Mouse (Mus musculus): Measurements from ENCODE around the gene Myod1. TPM values are rescaled to one million over a fixed set of nuclear protein-coding genes. Genes with fewer than 3 reads are reported as not detected.

Gene Myod1
- polyA plus RNA-seq, 1 experiment from 2014 or later = not detected

GRCm38 (mm10) chr7:46395571-46395970 is 19.3 kb downstream of the Myod1 start:
- DNase-seq (ENCODE audit: low spot score) (no peak), ATAC-seq (no peak)
- no peaks in the 10 kb centered on the region for H3K9me3 ChIP-seq (replicated peaks; ENCODE audit: control insufficient read depth, low read length)
- peaks cover 16% of the 10 kb centered on the region; the same call in 1 of the 2 replicates for H3K4me1 ChIP-seq (ENCODE audit: control insufficient read depth, insufficient read depth, low read length)
- 45% methylated on average over 6 of the region's 6 CpGs for WGBS
- H3K9ac ChIP-seq (ENCODE audit: low read length) = no peak overlapping the region
- peak overlapping the region; percentile 78 for H3K4me3 ChIP-seq (ENCODE audit: low read depth, low read length)
- peak overlapping the region; percentile 76 for H3K4me2 ChIP-seq (ENCODE audit: low read length)
- H3K27me3 ChIP-seq (replicated peaks; ENCODE audit: control insufficient read depth, insufficient read depth, low read length) = peaks cover 42% of the 10 kb centered on the region
- H3K27ac ChIP-seq (ENCODE audit: low read depth, low read length) = no peak overlapping the region
- H3K36me3 ChIP-seq (ENCODE audit: control insufficient read depth, insufficient read depth, low read length) = no peaks in the 10 kb centered on the region

GRCm38 (mm10) chr7:46396231-46396927 is 20.1 kb downstream of the Myod1 start, which contains the start of gene Kcnc1:
TSS of gene Kcnc1 (plus strand) at chr7:46396497.
- Histone ChIP-seq H3K27me3 (replicated peaks; ENCODE audit: control insufficient read depth, insufficient read depth, low read length) (peaks cover 42% of the 10 kb centered on the region), H3K4me1 (ENCODE audit: control insufficient read depth, insufficient read depth, low read length) (peaks cover 16% of the 10 kb centered on the region; the same call in 1 of the 2 replicates), H3K36me3 (ENCODE audit: control insufficient read depth, insufficient read depth, low read length) (no peaks in the 10 kb centered on the region), H3K27ac (ENCODE audit: low read depth, low read length) (peak within 1 kb of the TSS; percentile 75), H3K9me3 (replicated peaks; ENCODE audit: control insufficient read depth, low read length) (no peaks in the 10 kb centered on the region), H3K9ac (ENCODE audit: low read length) (peak within 1 kb of the TSS; percentile 87), H3K4me2 (ENCODE audit: low read length) (peak within 1 kb of the TSS; percentile 76), H3K4me3 (ENCODE audit: low read depth, low read length) (peak within 1 kb of the TSS; percentile 78)
- DNase-seq (ENCODE audit: low spot score) (peak; percentile 83), ATAC-seq (peak; percentile 69)
- WGBS = under 1% methylated on average over 55 of the region's 93 CpGs

GRCm38 (mm10) chr7:46396928-46397731 is 20.9 kb downstream of the Myod1 start:
- ATAC-seq (peak; percentile 68), DNase-seq (ENCODE audit: low spot score) (peak; percentile 63)
- H3K9me3 ChIP-seq (replicated peaks; ENCODE audit: control insufficient read depth, low read length) = no peaks in the 10 kb centered on the region
- H3K9ac ChIP-seq (ENCODE audit: low read length) = peak overlapping the region; percentile 87
- peaks cover 16% of the 10 kb centered on the region; the same call in 1 of the 2 replicates for H3K4me1 ChIP-seq (ENCODE audit: control insufficient read depth, insufficient read depth, low read length)
- H3K27me3 ChIP-seq (replicated peaks; ENCODE audit: control insufficient read depth, insufficient read depth, low read length) = peaks cover 42% of the 10 kb centered on the region
- H3K4me2 ChIP-seq (ENCODE audit: low read length) = peak overlapping the region; percentile 76
- H3K36me3 ChIP-seq (ENCODE audit: control insufficient read depth, insufficient read depth, low read length) = no peaks in the 10 kb centered on the region
- WGBS = under 1% methylated on average over 51 of the region's 64 CpGs
- H3K4me3 ChIP-seq (ENCODE audit: low read depth, low read length) = peak overlapping the region; percentile 78
- H3K27ac ChIP-seq (ENCODE audit: low read depth, low read length) = peak overlapping the region; percentile 75

- Histone ChIP-seq H3K27ac (ENCODE audit: low read depth, low read length) (no peak overlapping the region), H3K4me2 (ENCODE audit: low read length) (peak overlapping the region; percentile 76), H3K27me3 (replicated peaks; ENCODE audit: control insufficient read depth, insufficient read depth, low read length) (peaks cover 42% of the 10 kb centered on the region), H3K9ac (ENCODE audit: low read length) (peak overlapping the region; percentile 87), H3K4me3 (ENCODE audit: low read depth, low read length) (peak overlapping the region; percentile 78), H3K9me3 (replicated peaks; ENCODE audit: control insufficient read depth, low read length) (no peaks in the 10 kb centered on the region), H3K4me1 (ENCODE audit: control insufficient read depth, insufficient read depth, low read length) (peaks cover 16% of the 10 kb centered on the region; the same call in 1 of the 2 replicates), H3K36me3 (ENCODE audit: control insufficient read depth, insufficient read depth, low read length) (no peaks in the 10 kb centered on the region)
- no peak for DNase-seq (ENCODE audit: low spot score)
- ATAC-seq = no peak
- WGBS = 12% methylated on average over 70 of the region's 70 CpGs
Observed at GRCm38 (mm10) chr7:46397732-46398333, 21.6 kb downstream of the Myod1 start.

- Histone ChIP-seq H3K4me3 (ENCODE audit: low read depth, low read length) (peak overlapping the region; percentile 78), H3K27ac (ENCODE audit: low read depth, low read length) (no peak overlapping the region), H3K4me1 (ENCODE audit: control insufficient read depth, insufficient read depth, low read length) (peaks cover 16% of the 10 kb centered on the region; the same call in 1 of the 2 replicates), H3K27me3 (replicated peaks; ENCODE audit: control insufficient read depth, insufficient read depth, low read length) (peaks cover 42% of the 10 kb centered on the region), H3K4me2 (ENCODE audit: low read length) (peak overlapping the region; percentile 76), H3K36me3 (ENCODE audit: control insufficient read depth, insufficient read depth, low read length) (no peaks in the 10 kb centered on the region), H3K9ac (ENCODE audit: low read length) (peak overlapping the region; percentile 87), H3K9me3 (replicated peaks; ENCODE audit: control insufficient read depth, low read length) (no peaks in the 10 kb centered on the region)
- ATAC-seq (no peak), DNase-seq (ENCODE audit: low spot score) (no peak)
- WGBS = 60% methylated on average over 4 of the region's 4 CpGs
Observed at GRCm38 (mm10) chr7:46398612-46399011, 22.3 kb downstream of the Myod1 start.

- Histone ChIP-seq H3K9ac (ENCODE audit: low read length) (no peak overlapping the region; the same call in 1 of the 2 replicates), H3K9me3 (replicated peaks; ENCODE audit: control insufficient read depth, low read length) (no peaks in the 10 kb centered on the region), H3K4me2 (ENCODE audit: low read length) (peak overlapping the region; percentile 76), H3K27me3 (replicated peaks; ENCODE audit: control insufficient read depth, insufficient read depth, low read length) (peaks cover 37% of the 10 kb centered on the region), H3K4me1 (ENCODE audit: control insufficient read depth, insufficient read depth, low read length) (peaks cover 16% of the 10 kb centered on the region; the same call in 1 of the 2 replicates), H3K4me3 (ENCODE audit: low read depth, low read length) (peak overlapping the region; percentile 24; the same call in 1 of the 2 replicates), H3K27ac (ENCODE audit: low read depth, low read length) (no peak overlapping the region), H3K36me3 (ENCODE audit: control insufficient read depth, insufficient read depth, low read length) (0 out of 2 replicates have a peak, but pooled peaks cover under 1% of the 10 kb centered on the region)
- ATAC-seq (no peak), DNase-seq (ENCODE audit: low spot score) (no peak)
- WGBS = 80% methylated on average over 1 of the region's 1 CpGs
Observed at GRCm38 (mm10) chr7:46399676-46400075, 23.4 kb downstream of the Myod1 start.

GRCm38 (mm10) chr7:46400346-46400745 is 24.1 kb downstream of the Myod1 start:
- Histone ChIP-seq H3K36me3 (ENCODE audit: control insufficient read depth, insufficient read depth, low read length) (0 out of 2 replicates have a peak, but pooled peaks cover 2% of the 10 kb centered on the region), H3K4me1 (ENCODE audit: control insufficient read depth, insufficient read depth, low read length) (peaks cover 16% of the 10 kb centered on the region; the same call in 1 of the 2 replicates), H3K27ac (ENCODE audit: low read depth, low read length) (no peak overlapping the region), H3K9me3 (replicated peaks; ENCODE audit: control insufficient read depth, low read length) (no peaks in the 10 kb centered on the region), H3K4me3 (ENCODE audit: low read depth, low read length) (peak overlapping the region; percentile 24), H3K9ac (ENCODE audit: low read length) (peak overlapping the region; percentile 40), H3K4me2 (ENCODE audit: low read length) (peak overlapping the region; percentile 76), H3K27me3 (replicated peaks; ENCODE audit: control insufficient read depth, insufficient read depth, low read length) (peaks cover 30% of the 10 kb centered on the region)
- WGBS = 32% methylated on average over 7 of the region's 8 CpGs
- DNase-seq (ENCODE audit: low spot score) = no peak
- ATAC-seq = no peak

GRCm38 (mm10) chr7:46401371-46402180 is 25.3 kb downstream of the Myod1 start:
- no peak overlapping the region for H3K27ac ChIP-seq (ENCODE audit: low read depth, low read length)
- H3K9ac ChIP-seq (ENCODE audit: low read length) = no peak overlapping the region
- peaks cover 22% of the 10 kb centered on the region for H3K27me3 ChIP-seq (replicated peaks; ENCODE audit: control insufficient read depth, insufficient read depth, low read length)
- no peak for ATAC-seq
- H3K4me1 ChIP-seq (ENCODE audit: control insufficient read depth, insufficient read depth, low read length) = peaks cover 16% of the 10 kb centered on the region; the same call in 1 of the 2 replicates
- no peak overlapping the region for H3K4me3 ChIP-seq (ENCODE audit: low read depth, low read length)
- WGBS = 71% methylated on average over 3 of the region's 3 CpGs
- H3K36me3 ChIP-seq (ENCODE audit: control insufficient read depth, insufficient read depth, low read length) = 0 out of 2 replicates have a peak, but pooled peaks cover 2% of the 10 kb centered on the region
- no peaks in the 10 kb centered on the region for H3K9me3 ChIP-seq (replicated peaks; ENCODE audit: control insufficient read depth, low read length)
- DNase-seq (ENCODE audit: low spot score) = no peak
- H3K4me2 ChIP-seq (ENCODE audit: low read length) = peak overlapping the region; percentile 16; the same call in 1 of the 2 replicates

Measured in forebrain, embryonic 14.5 days (tissue).